Mouse (Mus musculus) gastrocnemius, postnatal 14 days (tissue): Measurements from ENCODE around the gene Dppa4. TPM values are rescaled to one million over a fixed set of nuclear protein-coding genes. Genes with fewer than 3 reads are reported as not detected.
"Not testable (repeated sequence)": the region's sequence is repeated elsewhere in the genome, so short reads cannot be mapped to it uniquely, and the experiment has no call there.

Experiments
- DNase-seq: peaks from one replicate; pipeline ENCODE4 v3.0.0; 2021; ENCODE audit warnings: mixed read lengths
- intact Hi-C: fragments of 180-260 bp; cut with DNase I; formaldehyde crosslinking; loops from one replicate; pipeline ENCODE4 v1.15.1; 2025; ENCODE audit warnings: low total_unique reads
- long read RNA-seq, 2 experiments: library from polyadenylated mRNA; stranded (forward); transcript quantifications; one replicate each; pipeline ENCODE4 v2.0.0; 2021
- total RNA-seq, 2 experiments: library from RNA; stranded (reverse); gene quantifications; 2 replicates each; pipeline ENCODE4 v1.2.3; 2021

Gene Dppa4
- not detected for total RNA-seq
- long read RNA-seq, experiment 1, result 0 reads
- long read RNA-seq, experiment 2, result 0 reads

DNA sequence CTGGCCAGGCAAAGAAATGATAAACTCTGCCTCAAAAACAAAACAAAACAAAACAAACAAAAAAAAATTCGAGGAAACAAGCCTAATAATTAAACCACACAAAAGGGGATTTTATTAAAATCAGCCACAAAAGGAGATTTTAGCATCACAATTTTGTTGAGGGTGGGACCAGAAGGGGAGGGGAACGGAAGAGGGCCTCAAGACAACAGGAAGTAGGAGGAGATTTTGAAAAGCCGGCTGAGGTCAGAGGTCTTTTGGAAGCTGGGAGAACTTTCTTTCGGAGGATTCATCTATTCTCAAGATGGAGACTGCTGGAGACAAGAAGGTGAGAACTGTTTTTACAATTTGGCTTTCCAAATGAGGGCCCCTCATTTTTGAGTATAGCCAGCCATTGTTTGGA is at the start of gene Dppa4:
Gene Dppa4, plus strand, starts transcription at position 217 of the 400 bp plus-strand sequence.
- intact Hi-C loops, result no loop called here
- no peak for DNase-seq

DNA sequence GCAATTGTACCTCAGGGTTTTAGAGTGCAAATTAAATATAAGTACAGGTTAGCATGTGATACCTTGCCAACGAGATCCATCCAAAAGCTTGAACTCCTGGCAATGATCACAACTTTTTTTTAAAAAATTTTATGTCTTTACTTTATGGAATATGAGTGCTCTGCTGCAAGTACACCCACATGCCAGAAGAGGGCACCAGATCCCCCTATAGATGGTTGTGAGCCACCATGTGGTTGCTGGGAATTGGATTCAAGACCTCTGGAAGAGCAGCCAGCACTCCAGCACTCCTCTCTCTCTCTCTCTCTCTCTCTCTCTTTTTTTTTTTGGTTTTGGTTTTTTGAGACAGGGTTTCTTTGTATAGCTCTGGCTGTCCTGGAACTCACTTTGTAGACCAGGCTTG is 48.5 kb upstream of the Dppa4 start:
- no peak for DNase-seq
- intact Hi-C loops, result no loop called here

DNA sequence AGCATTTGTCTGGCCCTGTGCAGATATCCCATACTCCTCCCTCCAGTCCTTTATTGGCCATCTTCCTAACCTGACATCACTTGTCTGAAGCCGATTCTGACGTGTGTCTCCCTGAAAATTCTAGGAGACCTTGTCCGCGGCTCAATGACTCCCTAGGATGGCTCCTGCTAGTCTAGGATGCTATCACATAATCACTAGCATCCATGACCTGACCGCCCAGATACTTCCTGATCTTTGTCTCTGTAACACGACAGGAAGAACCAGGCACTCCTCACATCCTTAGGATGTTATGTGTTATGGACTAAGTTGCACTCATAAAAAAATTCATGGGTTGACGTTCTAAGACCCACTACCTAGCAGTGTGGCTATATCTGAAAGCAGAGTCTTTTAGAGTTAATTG is 45.9 kb upstream of the Dppa4 start:
- no peak for DNase-seq
- intact Hi-C loops, result no loop called here

DNA sequence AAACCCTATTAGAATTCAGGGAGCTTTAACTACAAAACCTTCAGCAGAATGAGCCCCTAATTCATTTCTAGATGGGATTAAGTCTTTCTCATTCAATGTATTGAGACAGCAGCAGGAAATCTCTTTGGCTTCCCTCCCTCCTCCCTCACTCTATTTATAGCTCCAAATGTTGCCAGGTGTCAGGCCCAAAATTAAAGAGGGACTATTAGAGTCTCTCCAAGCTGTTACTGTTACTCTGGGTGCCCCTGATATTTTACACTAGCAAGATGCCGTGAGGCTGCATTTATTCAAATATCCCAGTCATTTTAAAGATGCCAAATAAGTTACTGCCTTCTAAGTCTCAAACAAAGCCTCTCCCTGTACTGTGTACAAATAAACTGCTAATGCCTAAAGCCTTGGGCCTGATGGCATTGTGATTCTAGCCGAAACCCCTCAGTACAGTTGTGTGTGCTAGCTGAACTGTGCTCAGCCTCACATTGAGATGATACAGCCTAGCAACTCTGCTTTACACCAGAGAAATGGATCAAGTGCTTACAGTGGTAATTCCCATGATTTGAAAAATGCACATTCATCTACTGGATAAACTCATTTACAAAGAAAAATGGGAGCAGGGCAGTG is 36.4 kb upstream of the Dppa4 start:
- intact Hi-C loops, result no loop called here
- DNase-seq, result no peak

DNA sequence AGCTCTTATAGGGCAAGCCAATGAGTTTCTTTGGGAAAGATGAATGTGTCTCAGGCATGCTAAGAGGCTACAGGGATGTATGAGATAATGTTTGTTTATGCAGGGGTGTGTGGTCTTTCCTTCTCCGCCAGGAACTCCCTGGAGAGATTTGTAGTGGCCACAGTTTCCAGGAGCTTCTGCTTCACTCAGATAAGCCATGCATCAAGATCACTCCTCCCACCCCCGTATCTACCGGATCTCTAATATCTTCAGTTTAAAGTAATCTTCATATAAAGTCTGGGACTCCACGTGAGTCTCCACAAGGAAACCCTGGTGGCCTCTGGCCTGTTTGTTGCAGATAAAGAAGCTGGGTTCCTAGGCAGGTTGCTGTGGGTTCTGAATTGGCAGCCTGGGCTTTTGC is 30.7 kb upstream of the Dppa4 start:
- intact Hi-C loops, result no loop called here
- no peak for DNase-seq

DNA sequence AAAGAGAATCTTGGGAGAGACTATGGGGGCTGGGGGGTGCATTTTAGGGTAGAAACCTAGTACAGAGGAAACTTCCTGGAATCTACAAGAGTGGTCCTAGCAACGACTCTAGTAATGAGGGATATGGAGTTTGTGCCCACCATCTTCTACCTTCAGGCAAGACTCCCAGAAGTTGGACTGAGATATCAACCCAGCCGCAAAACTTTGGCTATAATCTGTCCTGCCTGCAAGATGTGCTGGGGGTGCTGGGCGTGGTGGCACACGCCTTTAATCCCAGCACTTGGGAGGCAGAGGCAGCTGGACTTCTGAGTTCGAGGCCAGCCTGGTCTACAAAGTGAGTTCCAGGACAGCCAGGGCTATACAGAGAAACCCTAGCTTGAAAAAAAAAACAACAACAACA is 28.9 kb upstream of the Dppa4 start:
- no peak for DNase-seq
- intact Hi-C loops, result no loop called here

DNA sequence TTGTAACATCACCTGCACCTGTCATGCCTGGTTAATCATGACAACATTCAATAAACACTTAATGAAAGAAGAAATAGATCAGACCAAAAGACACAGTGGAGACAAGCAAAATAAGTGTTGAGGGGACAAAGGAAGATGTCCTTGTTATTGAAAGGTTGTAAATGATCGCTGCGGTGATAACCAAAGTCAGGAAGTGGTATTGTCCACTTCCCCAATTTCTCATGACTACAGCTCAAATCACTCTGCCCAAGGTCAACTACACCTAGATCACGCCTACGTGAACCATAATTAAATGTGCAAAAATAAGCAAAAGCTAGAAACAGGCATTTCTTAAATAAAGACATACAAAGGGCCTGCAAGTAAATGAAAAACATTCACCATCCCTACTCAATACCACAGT is 24.0 kb upstream of the Dppa4 start:
- DNase-seq, result no peak
- intact Hi-C loops, result no loop called here

DNA sequence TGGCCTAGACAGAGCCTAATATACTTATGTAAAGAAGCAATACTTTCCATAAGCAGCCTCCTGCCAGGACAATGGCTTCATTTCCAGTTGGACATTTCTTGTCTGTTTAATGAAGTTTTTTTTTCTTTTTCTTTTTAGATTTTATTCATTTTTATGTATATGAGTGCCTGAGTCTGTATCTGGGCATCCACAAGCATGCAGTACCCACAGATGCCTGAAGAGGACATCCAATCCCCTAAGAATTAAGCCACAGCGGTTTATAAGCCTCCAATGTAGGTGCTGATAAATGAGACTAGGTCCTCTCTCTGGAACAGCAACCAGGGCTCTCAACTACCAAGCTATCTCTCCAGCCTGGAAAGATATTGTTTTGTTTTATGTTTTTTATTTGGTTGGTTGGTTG is 20.6 kb upstream of the Dppa4 start:
- intact Hi-C loops, result no loop called here
- DNase-seq, result no peak

DNA sequence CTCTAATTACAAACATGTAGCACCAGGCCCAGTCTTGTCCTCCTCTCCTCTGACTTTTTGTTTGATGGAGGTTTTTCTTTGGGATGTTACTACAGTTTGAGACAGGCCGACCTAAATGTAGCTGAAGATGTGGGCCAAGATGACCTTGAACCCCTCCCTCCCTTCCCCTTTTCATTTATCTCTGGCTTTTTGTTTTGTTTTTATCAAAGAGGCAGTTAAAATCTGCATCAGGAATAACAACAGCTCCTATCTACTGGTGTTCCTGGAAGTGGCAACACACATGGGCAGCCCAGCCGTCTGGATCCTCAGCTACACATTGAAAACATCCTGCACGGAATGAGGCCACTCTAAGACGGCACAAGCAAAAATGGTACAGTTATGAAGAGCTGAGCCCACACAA is 17.7 kb upstream of the Dppa4 start:
- intact Hi-C loops, result no loop called here
- DNase-seq, result no peak

DNA sequence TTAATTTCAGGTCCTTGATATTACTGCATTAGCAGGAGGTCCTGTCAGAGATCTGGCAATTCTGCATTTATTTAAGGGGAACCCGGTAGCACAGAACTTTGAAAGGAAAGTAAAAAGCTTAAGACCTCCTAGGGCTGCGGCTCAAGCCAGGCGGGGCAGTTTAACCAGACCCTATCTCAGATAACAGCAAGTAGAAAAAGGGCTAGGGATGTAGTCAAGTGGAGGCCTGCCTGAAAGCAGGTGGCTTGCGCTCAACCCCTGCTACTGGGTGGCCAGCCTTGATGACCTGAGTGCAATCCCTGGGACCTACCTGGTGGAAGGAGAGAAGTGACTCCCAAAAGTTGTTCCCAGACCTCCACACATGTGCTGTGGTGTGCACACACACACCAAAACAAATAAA is 6.6 kb upstream of the Dppa4 start:
- no peak for DNase-seq
- intact Hi-C loops, result no loop called here

DNA sequence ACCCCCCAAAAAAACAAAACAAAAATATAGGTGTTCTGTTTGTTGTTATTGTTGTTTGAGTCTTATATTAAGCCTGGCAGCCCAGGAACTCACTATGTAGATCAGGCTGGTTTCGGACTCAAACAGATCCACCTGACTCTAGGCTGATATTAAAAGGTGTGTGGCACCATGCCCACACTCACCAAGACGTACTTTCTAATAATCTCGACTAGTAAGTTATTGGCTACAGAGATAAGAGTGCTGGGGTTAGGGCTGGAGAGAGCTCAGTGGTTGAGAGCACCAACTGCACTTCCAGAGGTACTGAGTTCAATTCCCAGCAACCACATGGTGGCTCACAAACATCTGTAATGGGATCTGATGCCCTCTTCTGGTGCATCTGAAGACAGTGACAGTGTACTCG is 2.6 kb upstream of the Dppa4 start:
- intact Hi-C loops, result no loop called here
- DNase-seq, result no peak

DNA sequence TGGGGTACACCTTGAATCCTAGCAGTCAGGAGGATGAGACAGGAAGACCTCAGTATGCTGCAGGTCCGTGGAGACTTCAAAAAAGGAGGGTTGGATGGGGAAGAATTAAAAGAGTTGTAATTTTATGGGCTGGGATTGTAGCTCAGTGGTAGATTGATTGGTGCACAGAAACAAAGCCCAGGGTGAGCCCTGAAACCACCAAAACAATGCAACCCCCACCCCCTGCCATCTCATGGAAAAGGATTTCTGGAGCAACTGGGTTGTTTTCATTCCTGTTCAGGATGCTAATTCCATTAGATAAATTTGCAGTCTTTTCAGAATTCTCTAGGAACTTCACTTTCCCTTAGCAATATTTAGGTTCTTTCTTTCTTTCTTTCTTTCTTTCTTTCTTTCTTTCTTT is 732 bp upstream of the Dppa4 start:
- intact Hi-C loops, result no loop called here
- DNase-seq, result no peak

DNA sequence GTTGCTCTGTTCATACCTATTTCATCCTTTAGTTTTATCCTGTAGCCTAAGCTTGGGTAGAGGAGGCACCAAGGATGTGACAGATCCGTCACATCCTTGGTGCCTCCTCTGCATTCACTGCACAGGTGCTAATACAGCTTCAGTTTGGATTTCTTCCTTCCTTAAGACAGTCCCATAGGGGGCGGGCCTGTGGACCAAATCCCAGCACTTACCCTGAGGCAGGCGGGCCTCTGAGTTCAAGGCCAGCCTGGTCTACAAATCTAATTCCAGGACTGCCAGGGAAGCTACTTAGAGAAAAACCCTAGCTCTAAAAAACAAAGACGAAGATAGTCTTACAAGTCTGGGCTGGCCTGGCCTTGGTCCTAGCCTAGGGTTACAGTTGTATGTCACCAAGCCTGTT is 2.0 kb downstream of the Dppa4 start:
- intact Hi-C loops, result no loop called here
- DNase-seq, result no peak

DNA sequence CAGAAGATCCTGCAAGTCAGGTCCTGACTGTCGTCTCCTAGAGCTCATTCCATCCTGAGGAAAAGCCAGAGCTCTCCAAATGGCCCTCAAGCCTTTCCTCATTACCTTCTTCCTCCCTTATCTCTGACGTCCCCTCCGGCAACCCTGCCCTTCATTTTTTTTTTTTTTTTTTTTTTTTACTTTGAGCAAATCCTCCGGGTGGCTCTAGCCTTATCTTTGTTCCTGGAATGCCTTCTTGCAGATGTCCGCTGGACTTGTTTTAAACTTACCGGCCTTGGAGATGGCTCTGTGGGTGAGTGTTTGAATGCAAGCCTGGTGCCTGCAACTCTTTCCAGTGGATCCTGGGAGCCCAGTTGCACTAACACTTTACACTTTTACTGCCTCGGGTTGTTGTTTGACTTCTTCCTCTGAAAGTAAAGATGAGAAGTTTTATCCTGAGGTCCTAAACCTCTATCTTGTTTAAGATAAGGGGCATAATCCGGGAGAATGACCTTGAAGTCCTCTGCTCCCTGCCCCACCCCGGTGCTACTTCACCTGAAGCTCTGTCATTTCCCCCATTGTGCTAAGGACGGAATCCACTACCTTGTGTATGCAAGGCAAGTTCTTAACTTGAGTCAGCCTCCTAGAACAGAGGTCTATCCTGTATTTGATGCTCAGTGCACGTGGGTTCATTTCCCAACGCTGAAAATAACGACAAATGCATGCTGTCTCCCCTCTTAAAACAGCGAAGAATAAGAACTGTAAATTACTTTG is 14.0 kb downstream of the Dppa4 start:
- intact Hi-C loops, result no loop called here
- DNase-seq, result no peak

DNA sequence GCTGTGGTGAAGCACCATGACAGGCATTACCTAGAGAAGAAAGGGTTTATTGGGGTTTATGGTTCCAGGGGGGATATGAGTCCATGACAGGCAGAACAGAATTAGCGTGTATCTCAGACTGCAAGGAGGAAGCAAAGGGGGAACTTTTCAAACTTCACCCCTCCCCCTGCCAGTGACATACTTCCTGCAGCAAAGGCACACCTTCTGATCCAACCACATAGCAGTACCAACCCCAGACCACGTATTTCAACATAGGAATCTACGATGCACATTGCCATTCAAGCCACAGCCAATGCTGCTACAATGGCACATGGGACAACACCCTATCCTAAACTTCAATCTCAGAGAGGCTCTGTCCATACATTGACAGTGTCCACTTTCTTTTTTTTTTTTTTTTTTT is 16.4 kb downstream of the Dppa4 start:
- no peak for DNase-seq
- intact Hi-C loops, result no loop called here

DNA sequence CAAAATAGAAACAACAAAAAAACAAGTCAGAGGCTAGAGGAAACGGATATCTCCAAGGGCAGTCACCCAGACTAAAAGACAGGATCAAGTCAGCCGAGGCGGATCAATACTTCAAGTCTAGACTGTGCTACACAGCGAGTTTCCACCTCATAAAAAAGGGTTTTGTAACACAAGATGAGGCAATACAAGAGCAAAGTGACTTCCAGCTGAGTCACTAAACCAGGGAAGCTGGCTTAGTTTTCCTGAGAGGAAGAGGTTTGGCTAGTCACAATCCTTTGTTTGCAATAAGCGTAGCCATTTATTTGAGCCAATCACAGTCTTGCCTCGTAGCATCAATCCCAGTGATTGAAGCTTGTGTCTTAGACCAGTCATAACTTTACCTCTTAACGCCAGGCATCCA is 20.0 kb downstream of the Dppa4 start, which contains the start of gene Dppa2:
Gene Dppa2, plus strand, starts transcription at position 400 of the 400 bp plus-strand sequence.
- intact Hi-C loops, result no loop called here

DNA sequence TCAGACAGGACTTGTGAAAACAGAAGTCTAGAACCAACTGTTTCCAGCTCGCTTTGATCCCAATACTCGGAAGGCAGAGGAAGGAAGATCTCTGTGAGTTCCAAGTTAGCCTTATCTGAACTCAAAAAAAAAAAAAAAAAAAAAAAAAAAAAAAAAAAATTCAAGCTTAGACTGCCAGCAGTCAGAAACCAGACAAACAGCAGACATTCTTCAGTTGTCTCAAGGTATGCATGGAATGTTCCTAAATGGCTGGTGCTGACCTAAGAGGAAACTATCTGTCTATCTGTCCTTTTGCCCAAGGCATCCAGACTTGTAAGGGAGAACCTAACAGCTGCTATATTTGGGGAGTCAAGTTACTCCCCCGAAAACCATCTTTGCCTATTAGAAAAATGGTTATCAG is 20.4 kb downstream of the Dppa4 start:
- no peak for DNase-seq
- intact Hi-C loops, result no loop called here

More for the DNA sequence above, 20.0 kb downstream of the Dppa4 start, which contains the start of gene Dppa2:
- DNase-seq, result no peak

DNA sequence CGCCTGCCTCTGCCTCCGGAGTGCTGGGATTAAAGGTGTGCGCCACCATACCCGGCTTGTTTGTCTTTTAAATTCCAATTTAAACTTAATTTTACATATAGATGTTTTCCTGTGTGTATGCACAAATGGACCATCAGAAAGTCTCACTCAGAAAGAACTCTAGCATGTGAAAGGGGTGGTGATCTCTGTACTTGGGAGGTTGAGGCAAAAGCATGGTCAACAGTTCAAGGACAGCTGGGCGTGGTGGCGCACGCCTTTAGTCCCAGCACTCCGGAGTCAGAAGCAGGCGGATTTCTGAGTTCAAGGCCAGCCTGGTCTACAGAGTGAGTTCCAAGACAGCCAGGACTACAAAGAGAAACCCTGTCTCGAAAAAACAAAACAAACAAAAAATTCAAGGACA is 25.4 kb downstream of the Dppa4 start:
- DNase-seq, intact Hi-C loops: not testable (repeated sequence)

DNA sequence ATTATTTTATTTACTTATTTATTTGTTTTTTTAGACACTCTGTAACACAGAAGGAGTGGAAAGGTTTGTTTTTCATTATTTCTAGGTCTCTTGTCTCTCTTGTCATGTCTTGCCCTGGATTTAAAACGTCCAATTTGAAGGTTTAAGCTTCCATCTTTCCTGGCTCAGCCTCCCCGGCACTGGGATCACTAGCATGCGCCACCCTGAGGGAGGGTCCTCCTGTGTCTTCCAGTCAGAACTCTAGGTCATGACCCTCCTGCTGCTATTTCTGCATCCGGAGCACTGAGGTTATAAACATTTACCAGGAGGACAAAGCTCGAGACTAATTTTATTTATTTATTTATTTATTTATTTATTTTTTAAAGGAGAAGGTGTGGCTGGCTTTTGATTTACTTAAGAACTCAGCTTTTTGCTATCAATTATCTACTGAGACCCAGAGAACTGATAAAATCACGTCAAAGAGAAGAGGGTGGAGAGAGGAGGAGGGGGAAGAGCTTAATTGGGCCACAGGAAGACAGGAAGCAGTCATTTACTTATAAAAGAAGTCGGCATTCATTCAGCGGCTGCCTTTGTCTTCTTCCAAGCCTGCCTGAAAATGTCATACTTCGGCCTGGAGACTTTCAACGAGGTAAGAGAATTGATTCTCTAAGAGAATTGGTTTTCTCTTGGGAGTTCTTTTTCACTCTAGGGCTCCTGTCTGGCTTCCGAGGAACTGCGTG is 26.5 kb downstream of the Dppa4 start:
- DNase-seq, result no peak
- intact Hi-C loops, result no loop called here

DNA sequence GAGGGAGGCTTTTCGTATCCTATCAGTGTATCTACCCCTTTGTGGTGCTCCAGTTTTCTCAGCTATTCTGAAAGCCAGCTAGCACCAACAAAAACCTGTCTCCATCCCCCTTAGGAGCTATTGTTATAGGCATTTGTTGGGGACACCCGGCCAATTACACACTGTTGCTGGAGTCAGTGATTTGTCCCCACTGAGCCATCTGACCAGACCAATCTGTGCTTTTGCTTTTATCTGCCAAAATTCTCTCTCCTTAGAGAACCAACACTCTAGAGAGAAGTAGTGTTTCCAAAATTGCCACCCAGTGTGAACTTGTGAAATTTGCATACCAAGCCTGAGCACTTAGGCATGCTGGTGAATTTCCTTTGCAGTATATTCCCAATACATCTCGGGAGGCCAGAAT is 31.8 kb downstream of the Dppa4 start:
- DNase-seq, result no peak
- intact Hi-C loops, result no loop called here

DNA sequence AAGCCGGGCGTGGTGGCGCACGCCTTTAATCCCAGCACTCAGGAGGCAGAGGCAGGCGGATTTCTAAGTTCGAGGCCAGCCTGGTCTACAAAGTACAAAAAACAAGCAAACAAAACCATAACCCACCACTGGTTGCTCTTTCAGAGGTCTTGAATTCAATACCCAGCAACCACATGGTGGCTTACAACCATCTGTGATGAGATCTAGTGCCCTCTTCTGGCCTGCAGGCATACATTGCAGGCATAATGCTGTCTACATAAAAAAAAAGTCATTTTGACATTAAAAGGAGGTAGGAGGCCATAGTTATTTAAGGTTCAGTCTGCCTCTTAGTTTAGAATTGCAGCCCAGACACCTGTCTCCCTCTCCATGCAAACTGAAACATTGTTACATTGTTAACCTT is 37.2 kb downstream of the Dppa4 start:
- no peak for DNase-seq
- intact Hi-C loops, result no loop called here
